Mouse (Mus musculus): ENCODE measurements around the gene Cacna2d3. TPM values are rescaled to one million over a fixed set of nuclear protein-coding genes. Genes with fewer than 3 reads are reported as not detected.

Cacna2d3 gene
- polyA plus RNA-seq, 1 experiment from 2014 or later = 0.81 TPM

- DNase-seq (ENCODE audit: low spot score) (no peak), ATAC-seq (replicated peaks; ENCODE audit: low FRiP score) (no peak)
- Histone ChIP-seq H3K9me3 (ENCODE audit: control insufficient read depth, low read length) (no peaks in the 10 kb centered on the region), H3K4me3 (ENCODE audit: low read depth, low read length) (no peak overlapping the region), H3K27ac (ENCODE audit: low read depth, low read length) (no peak overlapping the region), H3K4me1 (replicated peaks; ENCODE audit: control insufficient read depth, insufficient read depth, low read length) (no peaks in the 10 kb centered on the region), H3K9ac (ENCODE audit: low read depth, low read length) (no peak overlapping the region), H3K36me3 (ENCODE audit: control insufficient read depth, insufficient read depth, low read length) (no peaks in the 10 kb centered on the region), H3K27me3 (replicated peaks; ENCODE audit: control insufficient read depth, insufficient read depth, low read length) (no peaks in the 10 kb centered on the region), H3K4me2 (no peak overlapping the region)
- WGBS = 46% methylated on average over 2 of the region's 2 CpGs
Measured at GRCm38 (mm10) chr14:29405878-29406165, 315.8 kb downstream of the Cacna2d3 start.

- Histone ChIP-seq H3K4me3 (ENCODE audit: low read depth, low read length) (no peak overlapping the region), H3K4me2 (no peak overlapping the region), H3K9ac (ENCODE audit: low read depth, low read length) (no peak overlapping the region), H3K4me1 (replicated peaks; ENCODE audit: control insufficient read depth, insufficient read depth, low read length) (no peaks in the 10 kb centered on the region), H3K9me3 (ENCODE audit: control insufficient read depth, low read length) (no peaks in the 10 kb centered on the region), H3K36me3 (ENCODE audit: control insufficient read depth, insufficient read depth, low read length) (no peaks in the 10 kb centered on the region), H3K27ac (ENCODE audit: low read depth, low read length) (no peak overlapping the region), H3K27me3 (replicated peaks; ENCODE audit: control insufficient read depth, insufficient read depth, low read length) (no peaks in the 10 kb centered on the region)
- ATAC-seq (replicated peaks; ENCODE audit: low FRiP score) (no peak), DNase-seq (ENCODE audit: low spot score) (no peak)
- 65% methylated on average over 8 of the region's 8 CpGs for WGBS
Measured at GRCm38 (mm10) chr14:29405125-29405877, 316.4 kb downstream of the Cacna2d3 start.

- H3K9ac ChIP-seq (ENCODE audit: low read depth, low read length) = no peak overlapping the region
- H3K27ac ChIP-seq (ENCODE audit: low read depth, low read length) = no peak overlapping the region
- no peak overlapping the region for H3K4me2 ChIP-seq
- H3K27me3 ChIP-seq (replicated peaks; ENCODE audit: control insufficient read depth, insufficient read depth, low read length) = no peaks in the 10 kb centered on the region
- WGBS = 80% methylated on average over 8 of the region's 8 CpGs
- H3K9me3 ChIP-seq (ENCODE audit: control insufficient read depth, low read length) = no peaks in the 10 kb centered on the region
- H3K36me3 ChIP-seq (ENCODE audit: control insufficient read depth, insufficient read depth, low read length) = no peaks in the 10 kb centered on the region
- H3K4me1 ChIP-seq (replicated peaks; ENCODE audit: control insufficient read depth, insufficient read depth, low read length) = no peaks in the 10 kb centered on the region
- no peak for ATAC-seq (replicated peaks; ENCODE audit: low FRiP score)
- no peak for DNase-seq (ENCODE audit: low spot score)
- H3K4me3 ChIP-seq (ENCODE audit: low read depth, low read length) = no peak overlapping the region
Measured at GRCm38 (mm10) chr14:29403849-29404808, 317.5 kb downstream of the Cacna2d3 start.

GRCm38 (mm10) chr14:29402471-29402870 lies 319.2 kb downstream of the Cacna2d3 start:
- Histone ChIP-seq H3K4me2 (no peak overlapping the region), H3K9ac (ENCODE audit: low read depth, low read length) (no peak overlapping the region), H3K4me3 (ENCODE audit: low read depth, low read length) (no peak overlapping the region), H3K4me1 (replicated peaks; ENCODE audit: control insufficient read depth, insufficient read depth, low read length) (no peaks in the 10 kb centered on the region), H3K36me3 (ENCODE audit: control insufficient read depth, insufficient read depth, low read length) (no peaks in the 10 kb centered on the region), H3K27ac (ENCODE audit: low read depth, low read length) (no peak overlapping the region), H3K27me3 (replicated peaks; ENCODE audit: control insufficient read depth, insufficient read depth, low read length) (no peaks in the 10 kb centered on the region), H3K9me3 (ENCODE audit: control insufficient read depth, low read length) (no peaks in the 10 kb centered on the region)
- WGBS = 77% methylated on average over 8 of the region's 8 CpGs
- ATAC-seq (replicated peaks; ENCODE audit: low FRiP score) = no peak
- no peak for DNase-seq (ENCODE audit: low spot score)

- no peak for DNase-seq (ENCODE audit: low spot score)
- H3K27me3 ChIP-seq (replicated peaks; ENCODE audit: control insufficient read depth, insufficient read depth, low read length) = no peaks in the 10 kb centered on the region
- no peaks in the 10 kb centered on the region for H3K4me1 ChIP-seq (replicated peaks; ENCODE audit: control insufficient read depth, insufficient read depth, low read length)
- H3K9ac ChIP-seq (ENCODE audit: low read depth, low read length) = no peak overlapping the region
- no peak overlapping the region for H3K4me2 ChIP-seq
- WGBS = 77% methylated on average over 8 of the region's 8 CpGs
- no peak overlapping the region for H3K4me3 ChIP-seq (ENCODE audit: low read depth, low read length)
- ATAC-seq (replicated peaks; ENCODE audit: low FRiP score) = no peak
- no peaks in the 10 kb centered on the region for H3K36me3 ChIP-seq (ENCODE audit: control insufficient read depth, insufficient read depth, low read length)
- no peak overlapping the region for H3K27ac ChIP-seq (ENCODE audit: low read depth, low read length)
- H3K9me3 ChIP-seq (ENCODE audit: control insufficient read depth, low read length) = no peaks in the 10 kb centered on the region
Measured at GRCm38 (mm10) chr14:29393786-29394185, 327.9 kb downstream of the Cacna2d3 start.

- Histone ChIP-seq H3K4me2 (no peak overlapping the region), H3K27me3 (replicated peaks; ENCODE audit: control insufficient read depth, insufficient read depth, low read length) (no peaks in the 10 kb centered on the region), H3K4me3 (ENCODE audit: low read depth, low read length) (no peak overlapping the region), H3K9me3 (ENCODE audit: control insufficient read depth, low read length) (no peaks in the 10 kb centered on the region), H3K27ac (ENCODE audit: low read depth, low read length) (no peak overlapping the region), H3K4me1 (replicated peaks; ENCODE audit: control insufficient read depth, insufficient read depth, low read length) (no peaks in the 10 kb centered on the region), H3K9ac (ENCODE audit: low read depth, low read length) (no peak overlapping the region), H3K36me3 (ENCODE audit: control insufficient read depth, insufficient read depth, low read length) (no peaks in the 10 kb centered on the region)
- WGBS = 90% methylated on average over 3 of the region's 3 CpGs
- ATAC-seq (replicated peaks; ENCODE audit: low FRiP score) (no peak), DNase-seq (ENCODE audit: low spot score) (no peak)
Measured at GRCm38 (mm10) chr14:29392851-29393250, 328.8 kb downstream of the Cacna2d3 start.

- Histone ChIP-seq H3K9ac (ENCODE audit: low read depth, low read length) (no peak overlapping the region), H3K27ac (ENCODE audit: low read depth, low read length) (no peak overlapping the region), H3K27me3 (replicated peaks; ENCODE audit: control insufficient read depth, insufficient read depth, low read length) (no peaks in the 10 kb centered on the region), H3K4me1 (replicated peaks; ENCODE audit: control insufficient read depth, insufficient read depth, low read length) (no peaks in the 10 kb centered on the region), H3K4me2 (no peak overlapping the region), H3K9me3 (ENCODE audit: control insufficient read depth, low read length) (no peaks in the 10 kb centered on the region), H3K4me3 (ENCODE audit: low read depth, low read length) (no peak overlapping the region), H3K36me3 (ENCODE audit: control insufficient read depth, insufficient read depth, low read length) (no peaks in the 10 kb centered on the region)
- no peak for DNase-seq (ENCODE audit: low spot score)
- no peak for ATAC-seq (replicated peaks; ENCODE audit: low FRiP score)
- 83% methylated on average over 2 of the region's 2 CpGs for whole genome bisulfite sequencing
Measured at GRCm38 (mm10) chr14:29391489-29391888, 330.2 kb downstream of the Cacna2d3 start.

GRCm38 (mm10) chr14:29387761-29388160 lies 333.9 kb downstream of the Cacna2d3 start:
- no peak overlapping the region for H3K27ac ChIP-seq (ENCODE audit: low read depth, low read length)
- ATAC-seq (replicated peaks; ENCODE audit: low FRiP score) = no peak

More at GRCm38 (mm10) chr14:29387761-29388160, 333.9 kb downstream of the Cacna2d3 start:
- H3K4me3 ChIP-seq (ENCODE audit: low read depth, low read length) = no peak overlapping the region
- no peak for DNase-seq (ENCODE audit: low spot score)
- WGBS = 73% methylated on average over 3 of the region's 3 CpGs
- no peaks in the 10 kb centered on the region for H3K27me3 ChIP-seq (replicated peaks; ENCODE audit: control insufficient read depth, insufficient read depth, low read length)
- no peak overlapping the region for H3K4me2 ChIP-seq
- no peaks in the 10 kb centered on the region for H3K9me3 ChIP-seq (ENCODE audit: control insufficient read depth, low read length)
- no peaks in the 10 kb centered on the region for H3K36me3 ChIP-seq (ENCODE audit: control insufficient read depth, insufficient read depth, low read length)
- H3K9ac ChIP-seq (ENCODE audit: low read depth, low read length) = no peak overlapping the region
- no peaks in the 10 kb centered on the region for H3K4me1 ChIP-seq (replicated peaks; ENCODE audit: control insufficient read depth, insufficient read depth, low read length)
